Mouse (Mus musculus) monocyte, adult 5-6 weeks (primary cell): ENCODE data around the gene Gm12790. TPM values are rescaled to one million over a fixed set of nuclear protein-coding genes. Genes with fewer than 3 reads are reported as not detected.
"Not testable (repeated sequence)": the region's sequence is repeated elsewhere in the genome, so short reads cannot be mapped to it uniquely, and the experiment has no call there.

Experiments used
- ATAC-seq: fragments of 153-309, 156-312 bp; replicated peaks from 2 replicates; pipeline ENCODE4 v1.8.0; 2017; ENCODE audit warnings: mild to moderate bottlenecking; ENCODE audit not compliant: low TSS enrichment, insufficient number of reproducible peaks, severe bottlenecking, poor library complexity, low FRiP score
- total RNA-seq: library from RNA; stranded (forward); fragments of 200-1000, 200-491, 200-594 nt; gene quantifications from 3 replicates; pipeline ENCODE4 v1.2.3, GENCODE M21; 2017

The Gm12790 gene
- not detected in 3 replicates for total RNA-seq

DNA sequence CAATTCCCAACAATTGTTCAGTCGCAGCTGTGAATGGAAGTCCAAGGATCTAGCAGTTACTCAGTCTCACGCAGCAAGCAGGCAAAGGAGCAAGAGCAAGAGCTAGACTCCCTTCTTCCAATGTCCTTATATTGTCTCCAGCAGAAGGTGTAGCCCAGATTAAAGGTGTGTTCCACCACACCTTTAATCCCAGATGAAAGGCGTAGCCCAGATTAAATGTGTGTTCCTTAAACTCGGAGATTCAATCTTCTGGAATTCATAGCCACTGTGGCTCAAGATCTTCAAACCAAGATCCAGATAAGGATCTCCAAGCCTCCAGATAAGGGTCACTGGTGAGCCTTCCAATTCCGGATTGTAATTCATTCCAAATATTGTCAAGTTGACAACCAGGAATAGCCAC, at the start of gene Gm12790:
TSS of gene Gm12790 (minus strand) at position 101 of the 400 bp plus-strand sequence.
- ATAC-seq = not testable (repeated sequence)

DNA sequence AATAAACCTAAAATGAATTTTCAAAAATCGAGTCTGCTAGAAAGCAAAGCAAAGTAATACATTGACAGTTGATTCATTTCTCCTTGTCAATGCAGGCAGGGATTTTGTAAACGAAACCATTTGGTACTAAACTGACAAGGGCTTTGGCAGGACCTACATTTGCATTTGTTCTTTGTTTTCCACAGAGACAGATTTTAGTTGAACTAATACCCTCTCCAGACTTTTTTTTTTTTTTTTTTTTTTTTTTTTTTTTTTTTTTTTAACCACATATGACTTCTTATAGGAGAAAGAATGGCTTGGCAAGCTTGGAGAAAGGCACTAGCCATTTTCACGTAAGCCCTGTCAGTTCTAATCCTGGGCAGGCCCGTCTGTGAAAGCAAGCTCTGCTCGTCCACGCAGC, 45.8 kb upstream of the Gm12790 start:
- ATAC-seq = no peak

DNA sequence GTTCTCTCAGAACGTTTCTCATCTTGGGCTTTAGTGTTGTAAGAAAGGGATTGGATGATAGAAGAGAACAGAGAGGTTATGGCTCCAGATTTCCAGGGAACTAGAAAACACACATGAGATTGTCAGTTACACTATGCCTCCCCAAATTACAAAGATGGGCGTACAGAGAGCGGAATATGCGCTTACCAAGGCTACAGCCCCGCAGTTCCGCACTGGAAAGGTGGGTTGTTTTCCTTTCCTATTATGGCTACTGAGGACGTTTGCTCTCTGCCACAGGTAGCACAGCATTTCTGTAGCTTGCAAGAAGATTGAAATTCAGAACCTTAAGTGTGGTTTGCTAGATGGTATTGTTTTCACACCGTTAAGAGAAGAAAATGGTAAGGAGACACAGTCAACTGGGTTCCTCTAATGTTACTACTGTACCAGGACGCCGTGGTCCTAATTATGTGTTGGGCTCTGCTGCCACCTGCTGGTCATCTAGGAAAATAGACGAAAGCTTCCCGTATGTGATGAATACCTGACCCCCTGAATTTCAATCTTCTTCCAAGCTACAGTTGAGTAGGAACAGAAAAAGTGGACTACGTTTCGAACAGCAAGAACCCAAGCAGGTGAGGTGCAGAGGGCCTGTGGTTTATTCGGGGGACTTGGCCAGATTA, 17.5 kb upstream of the Gm12790 start:
- no peak for ATAC-seq

DNA sequence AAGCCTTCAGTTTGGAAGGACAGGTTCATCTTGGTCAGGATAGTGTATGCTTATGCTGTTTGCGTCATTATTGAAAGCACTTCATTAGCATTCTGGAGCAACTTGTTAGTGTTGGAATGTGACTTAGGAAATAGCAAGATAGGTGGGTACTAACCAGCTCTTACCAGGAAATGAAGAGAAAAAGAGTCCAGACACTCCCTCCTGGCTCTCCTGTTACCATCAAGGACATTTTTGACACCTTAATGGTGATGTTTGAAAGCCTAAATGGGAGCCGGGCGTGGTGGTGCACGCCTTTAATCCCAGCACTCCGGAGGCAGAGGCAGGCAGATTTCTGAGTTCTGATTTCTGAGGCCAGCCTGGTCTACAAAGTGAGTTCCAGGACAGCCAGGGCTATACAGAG, 16.6 kb upstream of the Gm12790 start:
- no peak for ATAC-seq

DNA sequence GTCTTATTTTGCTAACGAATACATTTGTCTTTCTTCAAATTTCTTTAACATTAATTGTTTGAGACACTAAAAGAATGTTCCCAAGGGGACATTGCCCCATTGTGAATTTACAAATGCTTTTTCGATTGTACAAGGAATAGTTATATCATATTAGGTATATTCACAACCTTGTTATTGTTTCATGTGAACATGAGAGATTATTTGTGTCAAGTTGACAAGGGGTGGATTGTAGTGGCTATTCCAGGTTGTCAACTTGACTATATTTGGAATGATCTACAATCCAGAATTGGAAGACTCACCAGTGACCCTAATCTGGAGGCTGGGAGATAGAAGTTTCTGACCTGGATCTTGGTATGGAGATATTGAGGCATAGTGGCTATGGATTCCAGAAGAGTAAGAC, 5.5 kb upstream of the Gm12790 start, which contains the start of gene Gm12789:
TSS of gene Gm12789 (plus strand) at position 301 of the 400 bp plus-strand sequence.
- ATAC-seq = not testable (repeated sequence)

DNA sequence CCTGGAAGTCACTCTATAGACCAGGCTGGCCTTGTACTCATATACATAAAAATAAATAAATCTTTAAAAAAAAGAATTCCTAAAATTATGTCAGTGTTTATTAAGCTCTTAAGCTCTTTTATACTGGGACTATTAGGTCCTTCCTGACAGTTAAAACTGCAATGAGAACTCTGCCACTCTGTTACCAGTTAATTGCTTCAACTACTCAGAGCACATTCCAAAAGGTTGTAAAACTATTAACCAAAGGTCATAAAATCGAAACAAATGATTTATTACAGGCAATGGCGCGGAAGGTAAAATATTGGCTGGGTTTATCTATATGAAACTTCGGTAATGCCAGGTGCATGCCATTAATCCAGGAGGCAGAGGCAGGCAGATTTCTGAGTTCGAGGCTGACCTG, 4.8 kb upstream of the Gm12790 start:
- no peak for ATAC-seq

DNA sequence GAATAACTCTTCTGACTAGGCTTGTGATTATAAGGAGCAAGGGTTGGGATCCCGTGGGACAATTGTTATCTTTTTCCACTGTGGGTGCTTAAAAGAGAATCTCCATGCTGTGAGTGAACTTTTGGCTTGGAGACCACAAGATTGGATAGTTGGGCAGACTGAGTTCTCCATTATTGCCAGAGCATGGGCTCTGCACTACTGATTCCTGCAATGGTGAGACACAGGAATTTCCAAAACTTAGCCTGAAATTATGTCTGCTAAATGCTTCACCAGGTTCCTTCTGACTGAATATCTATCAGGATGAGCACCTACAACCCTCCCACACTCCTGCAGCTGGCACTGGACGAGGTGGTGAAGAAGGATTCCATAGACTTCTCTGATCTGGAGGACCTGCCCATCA, 40.7 kb downstream of the Gm12790 start, which contains the start of gene Gm12794:
TSS of gene Gm12794 (plus strand) at position 301 of the 400 bp plus-strand sequence.
- ATAC-seq = not testable (repeated sequence)

Other genes with a start within 250 kb of the Gm12790 start
- not detected in 3 replicates for gene B020004J07Rik, start 137.0 kb downstream of the Gm12790 start, total RNA-seq
- gene C130073F10Rik, start 87.3 kb downstream of the Gm12790 start, total RNA-seq = not detected in 3 replicates
- gene Gm12800, start 71.9 kb downstream of the Gm12790 start, total RNA-seq = not detected in 3 replicates
- not detected in 3 replicates for gene Gm12794, start 40.6 kb downstream of the Gm12790 start, total RNA-seq
- not detected in 3 replicates for gene Gm12789, start 5.6 kb upstream of the Gm12790 start, total RNA-seq
- gene Pde4b, start 106.5 kb upstream of the Gm12790 start, total RNA-seq = 137 to 259 TPM (median 236 TPM) in 3 replicates